Mouse (Mus musculus) B cell, adult 2 months (primary cell): ENCODE results near the gene Trnt1.
A peak's percentile ranks its signal among the peaks of the same experiment; 100 is the strongest.

ENCODE experiments used
- DNase-seq, 2 experiments: peaks; one replicate each; pipeline ENCODE4 v3.0.0; 2022

Trnt1 gene

DNA sequence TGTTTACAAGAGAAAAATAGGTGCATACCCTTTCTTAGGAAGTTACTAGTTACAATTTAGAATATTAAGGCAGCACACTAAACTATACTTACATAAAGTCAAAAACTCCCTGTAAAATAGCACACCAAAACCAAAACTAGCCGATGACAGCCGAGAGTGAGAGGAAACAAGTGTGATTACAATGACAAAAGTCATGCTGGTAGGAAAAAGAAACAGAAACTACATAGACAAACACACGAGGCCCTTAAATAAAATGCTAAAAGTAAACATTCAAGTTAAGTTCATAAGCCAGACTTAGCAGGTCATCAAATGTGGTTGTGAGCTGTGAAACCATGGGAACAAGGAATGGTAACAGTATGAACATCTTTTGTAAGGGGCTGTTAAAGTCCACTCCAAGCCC, 18.2 kb downstream of the Trnt1 start:
- no peak for DNase-seq

GRCm38 (mm10) chr6:106791429-106791828, 22.5 kb downstream of the Trnt1 start:
- DNase-seq: no peak

DNA sequence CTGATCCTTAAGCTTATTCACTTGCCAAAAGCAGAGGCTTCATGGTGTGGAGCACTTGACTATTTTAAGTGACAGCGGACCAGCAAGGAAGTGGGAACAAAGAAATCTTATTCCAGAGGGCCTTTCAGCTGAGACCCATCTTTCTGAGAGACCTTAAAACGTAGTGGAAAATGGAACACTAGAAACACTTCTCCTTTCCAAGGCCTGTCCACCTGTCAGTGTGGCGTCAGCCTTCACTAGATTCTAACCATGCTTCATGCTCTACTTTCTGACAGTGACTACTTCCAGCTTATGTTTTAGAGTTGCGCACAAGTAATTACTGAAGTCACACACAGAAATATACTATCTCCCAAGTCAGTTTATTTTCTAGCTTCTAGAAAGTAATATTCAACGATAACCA, 23.6 kb downstream of the Trnt1 start:
- DNase-seq: no peak

DNA sequence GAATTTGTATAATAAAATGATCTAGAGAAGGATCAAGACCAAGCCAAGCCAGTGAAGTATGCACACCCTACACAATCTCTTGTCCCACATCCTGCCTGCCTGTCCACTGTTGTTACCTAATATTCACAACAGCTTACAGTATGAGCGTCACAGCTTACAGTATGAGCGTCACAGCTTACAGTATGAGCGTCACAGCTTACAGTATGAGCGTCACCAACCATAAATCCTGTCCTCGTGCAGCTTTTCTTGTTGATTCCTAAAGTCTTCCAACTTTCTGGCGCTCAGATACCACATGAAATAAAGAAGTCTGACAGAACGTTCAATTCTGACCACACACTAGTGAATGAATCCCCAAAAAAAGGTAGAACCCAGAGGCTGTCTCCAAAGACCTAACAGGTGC, 24.2 kb downstream of the Trnt1 start:
- DNase-seq: no peak

DNA sequence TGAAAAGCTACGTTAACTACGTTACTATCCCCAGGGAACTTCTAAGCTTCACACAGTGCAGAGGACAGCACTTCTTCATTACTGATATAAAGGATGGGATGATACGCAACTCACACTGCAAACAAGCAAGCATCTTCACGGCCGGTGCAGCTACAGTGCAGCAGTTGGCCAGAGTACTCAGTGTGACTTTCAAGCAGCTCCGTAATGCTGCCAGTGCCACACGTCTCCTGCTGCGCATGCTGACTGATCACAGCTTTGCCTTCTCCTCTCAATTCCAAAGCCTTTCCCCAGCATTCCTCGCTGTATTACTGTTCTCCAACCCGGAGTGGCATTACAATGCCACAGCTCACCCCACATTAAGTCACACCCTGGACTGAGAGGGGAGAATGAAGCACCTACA, 24.7 kb downstream of the Trnt1 start:
- no peak for DNase-seq

DNA sequence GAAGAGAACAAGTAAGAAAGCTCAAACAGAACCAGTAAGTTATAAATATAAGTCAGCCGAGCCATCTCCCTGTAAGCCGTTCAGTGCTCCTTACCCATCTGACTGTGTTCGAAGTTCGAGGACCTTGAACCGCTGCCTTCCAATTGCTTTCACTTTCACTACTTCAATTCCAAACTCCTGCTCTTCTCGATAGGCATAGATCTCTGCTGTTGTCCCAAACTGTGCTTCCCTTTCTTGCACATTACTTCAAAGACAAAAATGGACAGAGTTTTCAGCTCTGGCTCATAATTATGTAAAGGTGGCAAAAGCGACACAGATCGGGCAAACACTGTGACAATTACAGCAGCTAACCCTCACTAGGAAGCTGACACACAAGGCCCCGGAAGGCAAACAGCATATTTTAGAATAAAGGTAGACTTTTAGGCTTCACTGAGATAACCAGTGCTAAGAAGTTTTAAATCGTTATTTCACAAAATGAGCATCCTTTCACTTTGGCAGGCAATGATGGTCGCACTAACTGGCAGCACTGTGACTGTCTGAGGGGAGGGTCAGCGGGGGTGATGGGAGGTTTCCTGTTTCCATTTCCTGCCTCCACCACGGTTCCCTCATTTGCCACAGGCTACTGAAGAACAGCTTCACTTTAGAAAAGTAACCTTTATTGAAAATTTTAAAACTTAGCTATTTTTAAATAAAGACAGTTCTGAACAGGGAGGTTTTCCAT, 25.3 kb downstream of the Trnt1 start:
- DNase-seq: no peak

- DNase-seq: peak; percentile 98
These were observed 30.7 kb downstream of the Trnt1 start, which contains the start of gene Crbn for GRCm38 (mm10) chr6:106799333-106800226. Crbn (minus strand) TSS chr6:106800077.

- no peak for DNase-seq
These were observed 31.3 kb downstream of the Trnt1 start for GRCm38 (mm10) chr6:106800227-106800557.

GRCm38 (mm10) chr6:106804904-106805303, 36.0 kb downstream of the Trnt1 start:
- peak in 1 of 2 experiments; percentile 4 for DNase-seq

DNA sequence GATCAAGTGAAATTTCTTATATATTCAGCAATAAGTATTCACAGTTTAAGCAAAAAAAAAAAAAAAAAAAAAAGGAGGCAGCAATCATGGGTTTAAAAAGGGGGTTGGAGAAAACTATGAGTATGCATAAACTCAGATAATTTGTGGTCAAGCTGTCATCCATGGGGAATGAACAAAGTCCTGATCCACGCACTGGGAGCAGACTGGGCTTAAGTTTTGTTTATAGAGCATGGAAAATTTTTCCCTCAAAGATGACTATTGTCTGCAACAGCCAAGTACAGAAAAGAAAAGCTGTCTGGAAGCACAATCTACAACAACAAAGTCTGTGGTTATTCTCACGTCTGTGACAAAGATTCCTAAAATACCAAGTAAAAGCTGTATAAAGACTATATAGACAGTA, 40.2 kb downstream of the Trnt1 start:
- DNase-seq: no peak

- no peak for DNase-seq
These were observed 41.8 kb downstream of the Trnt1 start for GRCm38 (mm10) chr6:106810686-106811085.

DNA sequence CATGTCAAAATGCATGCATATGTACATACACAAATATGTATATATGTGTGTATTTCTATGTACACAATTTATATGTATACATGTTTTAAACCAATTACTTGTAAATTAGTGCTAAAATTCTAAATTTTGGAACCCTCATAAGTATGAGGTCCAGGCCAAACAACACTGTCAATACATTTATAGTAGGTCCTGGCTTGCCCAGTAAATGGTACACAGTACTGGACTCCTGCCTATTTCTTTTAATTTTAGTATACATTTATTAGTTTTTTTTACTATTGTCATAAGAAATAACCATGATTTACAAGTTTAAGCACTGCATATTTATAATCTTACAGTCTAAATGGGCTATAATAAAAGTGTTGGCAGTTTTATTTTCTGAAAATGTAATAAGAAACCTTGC, 50.3 kb downstream of the Trnt1 start:
- DNase-seq: no peak

DNA sequence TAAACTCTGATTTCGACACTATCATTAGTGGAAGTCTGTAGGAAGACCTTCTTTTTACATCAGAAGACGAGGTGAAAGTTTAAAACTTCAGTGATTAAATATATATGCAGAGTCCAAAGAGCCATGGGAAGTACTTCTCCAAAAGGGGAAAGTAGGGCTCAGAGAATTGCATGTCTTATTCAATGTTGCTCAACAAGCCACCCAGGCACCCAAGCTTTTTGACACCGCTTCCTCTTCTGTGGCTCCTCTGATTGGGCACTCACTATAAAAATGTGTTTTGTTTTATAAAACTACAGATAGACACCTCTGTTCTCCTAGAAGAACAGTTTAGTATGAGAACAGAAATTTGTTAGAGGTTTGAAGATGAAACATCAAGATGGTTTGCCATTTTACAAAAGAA, 51.0 kb downstream of the Trnt1 start:
- no peak for DNase-seq

DNA sequence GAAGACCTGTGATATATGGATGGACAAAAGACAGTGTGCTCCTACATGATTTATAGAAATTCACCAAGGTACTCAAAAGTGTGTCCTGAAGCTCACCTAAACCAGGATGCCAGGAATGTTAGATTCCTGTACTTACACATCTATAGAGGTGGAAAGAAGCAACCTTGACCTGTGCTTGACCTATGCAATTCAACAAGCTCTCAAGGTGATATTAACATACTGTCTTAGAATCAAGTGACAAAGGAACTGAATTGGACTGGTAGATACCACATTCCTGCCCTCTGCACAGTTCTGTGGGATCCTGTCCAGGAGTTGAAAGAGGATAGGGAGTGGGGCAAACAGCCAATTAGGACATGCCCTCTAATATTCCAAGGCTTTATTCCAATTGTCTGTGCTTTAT, 51.6 kb downstream of the Trnt1 start:
- DNase-seq: no peak

DNA sequence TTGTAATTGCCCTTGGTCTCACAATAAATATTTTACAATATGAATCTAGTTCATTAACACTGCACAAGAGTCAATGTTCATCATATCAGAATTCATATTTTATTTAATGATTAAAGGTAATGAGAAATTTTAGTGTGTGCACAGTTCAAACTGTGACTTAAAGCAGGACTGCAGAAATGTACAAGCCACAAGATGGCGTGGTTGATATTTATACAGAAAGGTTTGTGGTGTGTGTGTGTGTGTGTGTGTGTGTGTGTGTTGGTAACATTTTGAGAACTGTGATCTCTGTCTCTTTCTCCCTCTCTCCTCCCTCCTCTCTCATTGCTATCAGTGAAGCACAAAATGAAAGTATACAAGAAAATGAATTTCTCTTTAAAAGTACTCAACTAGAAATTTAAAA, 53.4 kb downstream of the Trnt1 start:
- DNase-seq: no peak
